Mouse (Mus musculus) lung, postnatal 0 days (tissue): ENCODE data around the gene Ube2e3.

Experiments used
- CTCF ChIP-seq: IDR thresholded peaks from 2 replicates; pipeline ENCODE4 v1.5.1; 2016; ENCODE audit warnings: antibody characterized with exemption, mild to moderate bottlenecking
- EP300 ChIP-seq: IDR thresholded peaks from 2 replicates; pipeline ENCODE4 v1.6.1; 2016; ENCODE audit warnings: antibody characterized with exemption, mild to moderate bottlenecking, control low read depth

DNA sequence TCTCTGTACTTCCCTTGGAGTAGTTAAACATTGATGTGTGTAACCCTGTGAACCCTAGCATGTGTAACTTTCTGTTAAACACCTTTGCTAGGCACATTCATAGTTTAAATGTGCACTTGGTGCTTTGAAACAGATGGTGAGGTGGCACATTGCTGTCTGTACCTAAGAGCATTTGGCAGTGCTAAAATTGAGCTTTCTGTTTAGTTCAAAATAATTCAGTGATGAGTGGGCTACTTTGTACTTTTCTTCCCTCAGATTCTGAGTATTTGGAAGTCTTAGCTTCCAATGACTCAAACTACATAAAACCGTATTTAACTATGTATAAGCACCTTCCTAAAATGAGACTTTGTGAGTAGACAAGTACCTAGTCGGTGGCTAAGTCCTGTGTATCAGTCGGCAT lies 59.7 kb downstream of the Ube2e3 start:
- TF ChIP-seq CTCF (no peak), EP300 (no peak)
